Mouse (Mus musculus): ENCODE results near the gene Nagpa. TPM values are rescaled to one million over a fixed set of nuclear protein-coding genes. Genes with fewer than 3 reads are reported as not detected.
"Not testable (repeated sequence)": the region's sequence is repeated elsewhere in the genome, so short reads cannot be mapped to it uniquely, and the experiment has no call there.

Nagpa gene
- 10 to 100 TPM in 1 of 2 experiments, 1 to 10 TPM in 1; 8.4 to 10.0 TPM for total RNA-seq (2021)

DNA sequence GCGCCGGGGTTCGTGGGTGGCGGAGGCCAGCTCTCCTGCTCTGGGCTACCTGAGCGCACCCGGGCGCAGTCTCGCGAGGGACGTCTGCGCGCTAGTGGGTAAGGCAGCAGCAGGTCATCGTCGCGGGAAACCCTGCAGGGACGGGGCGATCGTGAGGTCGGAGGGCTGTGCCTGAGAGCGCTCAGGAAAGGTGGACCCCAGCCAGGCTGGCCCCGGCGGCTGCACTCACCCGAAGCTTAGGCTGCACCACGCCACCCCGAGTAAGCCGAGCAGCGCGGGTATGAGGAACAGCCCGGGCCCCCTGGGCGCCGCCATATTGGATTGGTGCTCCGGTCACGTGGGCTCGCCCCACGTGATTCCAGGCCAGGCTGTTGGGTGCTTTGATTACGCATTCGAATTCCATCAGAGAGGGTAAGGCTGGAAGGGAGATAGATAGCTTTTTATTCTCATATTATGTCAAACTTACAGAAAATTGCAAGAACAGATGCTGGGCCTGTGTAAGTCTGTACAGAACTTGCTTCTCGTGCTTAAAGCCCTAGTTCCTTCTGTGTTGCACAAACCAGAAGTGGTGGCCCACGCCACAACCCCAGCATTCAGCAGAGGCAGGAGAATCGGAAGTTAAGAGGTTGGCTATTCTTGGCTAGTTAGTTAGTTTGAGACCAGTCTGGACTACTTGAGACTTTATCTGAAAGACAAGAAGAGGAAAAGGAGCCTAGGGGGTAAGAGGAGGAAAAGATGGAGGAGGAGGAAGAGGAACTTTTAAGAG is at the start of gene Nagpa:
TSS of gene Nagpa (minus strand) at position 345 of the 766 bp plus-strand sequence.
- peak; percentile 80 to 88 for DNase-seq
- intact Hi-C loops (cut with DNase I): loop anchor here (2.0 to 5.0 kb wide), 3 partner anchors 51 to 263 kb away; partner anchors contain the start of gene Eef2kmt

DNA sequence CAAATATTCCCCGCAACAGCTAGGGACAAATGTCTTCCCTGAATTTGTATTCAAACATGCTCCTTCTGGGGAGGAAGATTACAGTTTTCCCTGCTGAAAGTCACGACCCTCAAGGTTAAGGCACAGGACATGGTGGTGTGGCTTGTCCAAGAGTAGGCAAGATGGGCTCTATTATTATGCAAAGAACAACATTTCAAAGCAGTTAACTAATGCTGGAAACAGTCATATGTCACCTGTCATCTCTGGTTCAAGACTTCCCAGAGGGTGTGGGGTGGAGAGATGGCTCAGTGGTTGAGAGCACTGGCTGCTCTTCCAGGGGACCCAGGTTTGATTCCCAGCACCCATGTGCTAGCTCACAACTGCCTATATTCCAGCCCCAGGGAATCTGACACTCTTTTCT is 48.4 kb upstream of the Nagpa start:
- no peak for DNase-seq
- intact Hi-C loops (cut with DNase I): no loop called here

DNA sequence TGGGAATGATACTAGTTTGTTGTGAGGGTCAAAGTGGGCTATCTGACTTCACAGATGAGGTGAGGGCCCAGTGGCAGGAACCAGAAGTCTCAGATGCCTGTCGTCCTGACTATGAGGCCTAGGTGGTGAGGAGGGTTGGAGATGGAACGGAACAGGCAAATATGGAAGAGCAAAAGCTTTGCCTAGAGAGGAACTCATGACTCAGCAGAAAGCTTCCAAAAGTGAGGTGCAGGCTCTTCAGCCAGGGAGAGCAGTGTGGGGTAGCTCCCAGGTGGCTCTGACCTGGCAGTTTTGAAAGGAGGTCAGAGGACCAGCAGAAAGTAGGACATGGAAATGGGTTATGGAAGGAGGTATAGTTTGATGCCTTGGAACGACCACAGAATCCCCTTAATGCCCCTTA is 47.1 kb upstream of the Nagpa start:
- intact Hi-C loops (cut with DNase I): no loop called here
- no peak for DNase-seq

DNA sequence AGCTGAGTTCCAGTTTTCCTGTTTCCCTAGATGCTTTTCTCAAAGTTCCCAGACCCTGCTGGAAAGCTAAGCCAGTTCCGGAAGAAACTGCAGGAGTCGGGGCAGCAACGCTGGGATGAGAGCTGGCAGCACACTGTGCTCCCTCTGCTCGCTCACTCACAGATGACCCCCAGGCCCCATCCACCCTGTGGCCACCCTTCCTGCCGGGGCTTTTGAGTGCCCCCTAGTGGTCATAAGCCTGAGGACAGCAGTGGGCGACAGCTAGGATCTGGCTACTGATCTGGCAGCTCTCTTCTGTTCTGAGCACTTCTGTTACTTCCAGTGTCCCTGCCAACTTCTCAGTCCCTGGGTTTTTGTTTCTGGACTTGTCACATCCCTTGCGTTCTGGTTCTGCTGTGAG is 40.6 kb upstream of the Nagpa start:
- DNase-seq: peak; percentile 73 to 83
- intact Hi-C loops (cut with DNase I): loop anchor here (1.0 kb wide), 1 partner anchor 42 kb away; no protein-coding TSS in a partner anchor

DNA sequence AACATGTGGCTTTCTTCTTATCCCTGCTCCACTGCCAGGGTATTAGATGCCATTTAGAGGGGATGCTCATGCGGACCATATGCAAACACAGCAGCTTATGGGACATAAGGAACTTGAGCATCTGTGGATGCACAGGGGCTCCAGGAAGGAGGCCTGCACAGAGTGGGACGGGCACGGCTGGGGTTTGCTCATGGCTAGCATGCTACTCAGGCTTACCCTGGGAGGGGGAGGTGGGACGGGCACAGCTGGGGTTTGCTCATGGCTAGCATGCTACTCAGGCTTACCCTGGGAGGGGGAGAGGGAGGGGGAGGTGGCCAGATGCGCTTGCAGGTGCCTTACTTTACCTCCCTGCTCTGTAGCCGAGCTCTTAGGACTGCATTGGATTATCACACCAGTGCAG is 39.1 kb upstream of the Nagpa start:
- DNase-seq: no peak
- intact Hi-C loops (cut with DNase I): no loop called here

DNA sequence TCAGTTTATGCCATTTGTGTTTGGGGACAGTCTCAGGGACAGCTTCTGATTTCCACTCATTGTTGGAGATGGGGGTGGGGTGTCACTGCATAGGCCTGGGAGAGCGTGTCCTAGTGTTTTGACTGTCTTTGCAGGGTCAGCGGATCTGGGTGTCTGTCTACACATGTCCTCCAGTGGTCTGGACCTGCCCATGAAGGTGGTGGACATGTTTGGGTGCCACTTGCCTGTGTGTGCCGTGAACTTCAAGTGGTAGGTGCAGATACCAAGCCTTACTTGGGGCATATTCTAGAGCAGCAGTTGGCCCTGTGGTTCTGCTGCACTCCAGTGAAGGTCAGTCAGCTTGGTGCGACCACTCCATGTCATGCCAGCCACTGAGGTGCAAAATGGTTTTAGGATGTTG is 38.5 kb upstream of the Nagpa start:
- no peak for DNase-seq
- intact Hi-C loops (cut with DNase I): no loop called here

DNA sequence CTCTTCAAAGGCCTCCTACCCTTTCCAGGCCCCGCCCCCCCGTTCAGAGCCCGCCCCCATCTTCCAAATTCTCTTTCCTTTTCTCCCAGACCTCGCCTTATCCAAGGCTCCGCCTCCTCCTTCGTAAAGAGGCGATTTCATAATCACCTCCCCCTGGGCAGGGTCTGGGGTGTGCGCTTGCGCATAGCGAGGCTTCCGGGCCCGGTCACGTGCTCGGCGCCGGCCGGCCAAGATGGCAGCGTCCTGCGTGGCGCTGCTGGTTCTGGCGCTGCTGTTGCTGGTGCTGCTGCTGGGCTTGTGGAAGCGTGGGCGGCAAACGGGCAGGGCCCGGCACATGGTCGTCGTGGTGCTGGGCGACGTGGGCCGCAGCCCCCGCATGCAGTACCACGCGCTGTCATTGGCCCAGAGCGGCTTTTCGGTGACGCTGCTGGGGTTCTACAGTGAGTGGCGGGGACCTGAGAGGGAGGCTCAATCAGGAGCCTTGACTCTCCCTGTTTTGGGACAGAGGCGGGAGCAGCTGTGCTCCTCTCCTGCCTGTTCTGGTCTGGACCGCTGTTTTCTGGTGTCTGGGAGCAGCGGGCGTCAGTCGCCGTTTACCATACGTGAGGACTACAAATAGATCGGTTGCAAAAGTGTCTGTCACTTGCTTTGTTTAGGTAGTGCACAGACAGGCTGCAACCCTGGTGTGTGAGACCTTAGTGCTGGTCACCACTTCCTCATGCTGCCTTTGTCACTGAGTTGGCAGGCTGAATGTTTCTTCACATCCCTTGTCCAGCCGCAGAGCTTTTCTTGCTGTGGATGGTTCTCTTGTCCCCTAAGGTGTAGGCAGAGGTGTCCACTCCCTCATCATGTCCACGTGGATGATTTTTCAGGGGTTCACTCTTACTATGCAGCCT is 29.9 kb upstream of the Nagpa start, which contains the start of gene Alg1:
TSS of gene Alg1 (plus strand) at position 204 of the 896 bp plus-strand sequence.
- intact Hi-C loops (cut with DNase I): loop anchor here (2.0 kb wide), 1 partner anchor 21 kb away; the partner anchor contains the start of gene Eef2kmt
- peak; percentile 95 for DNase-seq

DNA sequence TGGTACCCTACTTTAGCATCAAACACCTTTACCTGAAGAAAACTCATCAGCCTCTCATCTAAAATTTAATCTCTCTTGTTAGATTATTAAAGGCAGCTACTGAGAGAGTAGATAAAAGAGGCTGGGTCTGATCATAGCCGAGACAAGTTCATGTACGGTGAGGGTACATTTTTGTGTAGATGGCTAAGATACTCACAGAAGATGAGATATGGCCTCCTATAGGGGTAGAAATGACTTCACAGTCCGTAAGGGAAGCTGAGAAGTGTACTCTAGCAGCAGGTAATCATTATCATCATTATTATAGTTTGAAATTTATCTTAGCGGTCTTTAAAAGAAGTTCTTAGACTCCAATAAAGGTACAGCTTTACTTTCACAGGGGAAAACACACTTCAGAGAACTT is 29.2 kb upstream of the Nagpa start:
- intact Hi-C loops (cut with DNase I): no loop called here

DNA sequence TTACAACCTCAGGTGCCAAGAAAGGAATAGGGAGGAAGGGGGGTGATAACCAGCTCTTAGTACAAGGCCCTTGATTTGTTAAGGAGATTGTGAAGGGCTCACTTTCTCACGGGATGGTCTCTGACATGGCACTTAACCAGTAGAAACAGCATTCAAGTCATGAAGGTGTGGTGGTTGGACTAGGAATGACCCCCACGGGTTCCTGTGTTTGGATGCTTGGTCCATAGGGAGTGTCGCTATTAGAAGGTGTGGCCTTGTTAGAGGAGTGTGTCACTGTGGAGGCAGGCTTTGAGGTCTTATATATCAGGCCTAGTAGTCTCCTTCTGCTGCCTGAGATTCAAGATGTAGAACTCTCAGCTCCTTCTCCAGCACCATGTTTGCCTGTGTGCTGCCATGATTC is 24.3 kb upstream of the Nagpa start:
- intact Hi-C loops (cut with DNase I); DNase-seq: not testable (repeated sequence)

More for the DNA sequence above, 29.2 kb upstream of the Nagpa start:
- no peak for DNase-seq

DNA sequence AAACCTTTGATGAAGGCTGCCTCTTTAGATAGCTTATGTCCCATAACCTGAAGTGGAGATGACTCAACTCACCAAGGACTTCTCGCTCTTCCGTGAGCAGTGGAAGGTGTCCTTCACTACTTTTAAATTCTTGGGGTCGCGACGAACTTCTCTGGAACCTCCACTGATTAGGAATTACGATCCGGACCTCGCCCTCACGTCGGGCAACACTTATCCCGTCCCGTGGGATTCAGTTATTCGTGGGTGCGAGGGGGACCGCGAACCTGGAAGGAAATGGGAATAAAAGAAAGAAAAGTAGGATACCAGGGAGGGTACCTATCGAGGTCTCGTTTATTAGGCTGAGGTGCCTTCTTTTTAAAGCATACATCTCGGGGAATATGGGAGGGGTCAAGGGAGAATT is 23.7 kb upstream of the Nagpa start:
- DNase-seq; intact Hi-C loops (cut with DNase I): not testable (repeated sequence)

DNA sequence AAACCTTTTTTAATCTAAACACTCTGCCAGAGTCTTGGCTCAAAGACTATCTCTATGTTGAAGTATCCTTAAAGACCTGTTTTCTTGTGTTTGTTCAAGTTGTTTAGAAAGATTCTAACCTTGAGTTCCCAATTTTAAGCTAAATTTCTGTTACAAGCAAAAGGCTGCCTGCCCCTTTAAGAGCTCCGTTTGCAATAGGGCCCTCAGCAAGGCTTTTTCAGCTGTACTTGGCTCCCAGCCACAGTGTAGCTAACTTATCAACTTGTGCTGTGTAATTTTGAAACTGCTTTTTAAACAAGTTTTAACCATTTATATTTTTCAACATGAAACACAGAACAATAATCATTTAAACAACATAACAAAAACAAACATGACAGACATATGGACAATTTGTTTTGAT is 22.7 kb upstream of the Nagpa start:
- intact Hi-C loops (cut with DNase I): not testable (repeated sequence)
- peak; percentile 47 to 48 for DNase-seq

DNA sequence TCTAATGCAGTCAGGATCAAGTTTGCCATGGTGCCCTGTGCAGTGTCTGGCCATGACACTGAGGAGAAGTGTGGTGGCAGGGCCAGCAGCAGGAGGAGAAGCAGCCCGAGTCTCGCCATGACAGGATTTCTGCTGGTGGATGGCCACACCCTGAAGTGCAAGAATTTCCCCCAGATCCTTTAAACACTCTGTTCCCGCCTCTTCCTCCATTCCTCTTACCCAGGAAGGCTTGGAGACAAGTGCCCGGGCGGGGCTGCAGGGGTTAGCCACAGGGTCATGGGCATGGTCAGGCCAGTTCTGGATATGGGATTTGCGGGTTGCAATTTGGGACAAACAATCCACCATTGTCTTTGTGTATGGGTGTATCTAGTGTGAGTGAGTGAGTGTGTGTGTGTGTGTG is 18.3 kb upstream of the Nagpa start, which contains the start of gene AU021092:
TSS of gene AU021092 (minus strand) at position 160 of the 400 bp plus-strand sequence.
- DNase-seq: no peak
- intact Hi-C loops (cut with DNase I): no loop called here

DNA sequence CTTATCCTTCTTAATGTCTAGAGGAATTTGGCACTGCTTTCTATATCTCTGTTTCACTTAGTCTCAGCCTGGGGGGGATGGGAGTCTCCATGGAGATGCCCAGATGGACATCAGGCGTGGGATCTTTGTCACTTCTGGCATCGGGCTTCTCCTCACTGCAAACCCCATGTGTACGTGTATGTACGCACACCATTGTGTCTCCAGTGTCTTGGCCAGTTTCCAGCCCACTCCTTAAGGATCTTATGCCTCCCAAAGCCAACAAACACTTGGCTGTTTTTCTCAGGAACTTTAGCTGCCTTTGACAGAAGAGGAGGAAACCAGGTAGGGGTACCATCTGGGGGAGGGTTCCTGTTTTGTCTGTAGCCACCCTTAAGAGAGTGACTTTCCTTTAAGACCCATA is 17.6 kb upstream of the Nagpa start:
- intact Hi-C loops (cut with DNase I): no loop called here
- DNase-seq: peak in 1 of 2 experiments; percentile 16

DNA sequence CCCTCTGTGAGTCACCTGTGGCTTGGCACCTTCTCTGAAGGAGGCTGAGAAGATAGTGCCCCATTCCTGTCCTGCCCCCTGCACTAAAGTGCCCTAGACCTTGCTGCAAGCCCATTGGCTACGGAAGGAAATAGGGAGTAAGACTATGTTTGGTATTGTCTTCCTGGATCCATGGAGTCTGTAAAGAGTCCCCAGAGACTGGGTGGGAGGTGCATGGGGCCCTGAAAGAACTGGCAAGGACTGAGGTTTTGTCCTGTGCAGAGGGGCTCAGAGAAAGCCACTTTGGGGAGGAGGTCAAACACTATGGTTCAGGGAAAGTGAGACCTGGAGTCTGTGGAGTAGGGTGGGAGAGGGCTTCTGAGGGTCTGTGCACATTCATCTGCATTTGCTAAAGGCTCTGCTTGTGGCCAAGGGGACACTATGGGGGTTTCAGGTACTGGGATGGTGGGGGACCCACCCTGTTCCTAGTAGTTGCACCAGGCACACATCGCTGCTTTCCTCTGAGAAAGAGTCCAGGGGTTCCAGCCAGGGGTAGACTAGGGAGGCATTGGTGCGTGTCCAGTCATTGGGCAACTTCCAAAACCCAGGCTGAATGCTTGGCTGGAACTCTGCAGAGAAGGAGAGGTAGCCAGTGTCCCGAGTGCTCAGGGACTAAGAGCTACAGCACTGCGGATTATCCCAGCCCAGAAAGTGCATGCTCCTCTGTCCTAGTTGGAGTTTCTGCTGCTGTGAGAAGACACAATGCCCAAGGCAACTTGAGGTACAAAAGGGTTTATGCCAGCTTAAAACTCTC is 13.7 kb upstream of the Nagpa start:
- intact Hi-C loops (cut with DNase I): no loop called here
- no peak for DNase-seq

DNA sequence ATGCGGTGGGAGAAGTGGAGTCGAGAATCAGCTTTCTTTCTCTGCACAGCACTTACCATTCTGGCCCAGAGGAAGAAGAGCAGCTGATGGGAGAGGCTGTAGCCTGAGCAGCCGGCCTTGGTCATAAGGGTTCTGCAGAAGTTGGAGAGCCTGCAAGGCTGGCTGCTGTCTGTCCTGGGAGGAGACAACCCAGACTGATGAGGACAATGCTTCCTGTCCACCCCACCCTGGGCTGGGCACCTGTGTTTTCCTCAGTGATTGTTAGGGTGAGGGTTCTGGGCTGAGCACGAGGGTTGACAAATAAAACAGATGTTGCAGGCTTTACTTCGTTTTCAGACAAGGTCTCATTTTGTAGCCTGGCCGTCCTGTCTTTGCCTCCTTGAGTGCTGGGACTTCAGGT is 12.9 kb upstream of the Nagpa start:
- intact Hi-C loops (cut with DNase I): no loop called here
- peak in 1 of 2 experiments; percentile 18 for DNase-seq

DNA sequence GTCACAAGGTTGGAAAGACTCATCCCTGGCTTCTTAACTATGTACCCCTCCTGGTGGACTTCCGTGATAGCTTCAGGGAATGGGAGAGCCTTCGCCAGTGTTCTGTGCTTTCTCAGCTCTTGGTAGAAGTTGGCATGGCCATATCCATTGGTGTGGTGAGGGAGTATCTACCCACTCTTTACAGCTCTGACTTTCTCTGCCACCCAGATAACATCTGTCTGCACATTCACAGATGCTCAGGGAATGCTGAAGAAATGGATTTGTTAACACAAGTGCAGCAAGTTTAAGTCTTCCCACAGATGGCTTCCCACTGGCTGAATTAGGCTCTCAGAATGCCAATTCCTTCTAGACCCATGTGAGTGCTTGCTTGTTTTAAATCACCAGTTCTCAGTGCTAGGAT is 10.3 kb upstream of the Nagpa start:
- no peak for DNase-seq
- intact Hi-C loops (cut with DNase I): no loop called here

DNA sequence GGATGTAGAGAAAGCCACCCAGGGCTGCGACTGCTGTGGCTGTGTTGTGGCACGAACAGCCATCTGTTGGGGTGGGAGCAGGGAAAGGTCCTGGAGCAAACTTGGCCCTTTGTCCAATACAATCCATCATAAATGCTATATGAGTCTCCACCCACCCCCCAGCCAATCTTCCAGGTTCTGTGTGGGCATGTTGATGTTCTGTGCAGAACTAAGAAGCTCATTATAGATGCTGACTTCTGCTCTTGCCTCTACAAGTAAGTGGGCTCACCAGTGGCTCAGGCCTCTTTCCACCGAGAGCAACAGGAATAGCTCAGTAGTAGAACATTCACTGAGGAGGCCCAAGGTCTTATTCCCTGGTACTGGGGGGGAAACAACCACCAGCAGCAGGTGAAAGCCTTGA is 8.3 kb upstream of the Nagpa start:
- intact Hi-C loops (cut with DNase I): no loop called here
- no peak for DNase-seq

DNA sequence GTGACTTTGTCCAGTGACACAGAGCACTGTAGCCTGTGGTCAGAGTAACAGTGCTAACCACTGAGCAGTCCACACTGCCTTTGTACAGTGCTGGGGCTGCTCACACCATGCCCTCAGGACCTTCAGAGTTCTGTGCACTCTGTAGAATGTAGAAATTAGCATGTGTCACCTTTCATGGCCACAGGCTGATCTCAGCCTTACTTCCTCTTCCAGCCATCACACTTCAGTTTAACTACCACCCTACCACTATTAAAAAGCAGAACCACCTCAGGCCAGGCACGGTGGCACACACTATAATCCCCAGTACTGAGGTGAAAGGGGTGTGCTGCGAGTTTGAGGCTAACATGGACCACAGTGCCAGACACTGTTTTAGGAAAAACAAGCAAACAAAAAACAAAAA is 6.6 kb upstream of the Nagpa start:
- intact Hi-C loops (cut with DNase I): no loop called here
- no peak for DNase-seq

DNA sequence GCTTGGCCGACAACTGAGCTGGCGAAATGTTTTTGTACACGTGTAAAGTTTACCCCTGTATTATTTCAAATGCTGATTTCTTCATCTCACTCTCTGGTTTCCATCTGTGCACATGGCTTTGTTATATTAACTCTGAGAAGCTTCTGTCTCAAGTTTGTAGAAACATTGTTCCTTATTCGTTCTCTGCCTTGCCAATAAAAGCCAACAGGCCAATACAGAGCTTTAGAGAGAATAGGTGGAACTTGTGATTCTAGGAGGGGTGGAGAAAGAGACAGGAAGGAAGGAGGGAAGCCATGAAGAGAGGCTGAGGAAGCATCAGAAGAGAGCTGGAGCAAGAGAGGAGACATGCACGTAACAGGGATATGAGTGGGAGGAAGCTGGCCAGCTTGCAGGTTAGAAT is 2.2 kb upstream of the Nagpa start:
- DNase-seq: no peak
- intact Hi-C loops (cut with DNase I): no loop called here

DNA sequence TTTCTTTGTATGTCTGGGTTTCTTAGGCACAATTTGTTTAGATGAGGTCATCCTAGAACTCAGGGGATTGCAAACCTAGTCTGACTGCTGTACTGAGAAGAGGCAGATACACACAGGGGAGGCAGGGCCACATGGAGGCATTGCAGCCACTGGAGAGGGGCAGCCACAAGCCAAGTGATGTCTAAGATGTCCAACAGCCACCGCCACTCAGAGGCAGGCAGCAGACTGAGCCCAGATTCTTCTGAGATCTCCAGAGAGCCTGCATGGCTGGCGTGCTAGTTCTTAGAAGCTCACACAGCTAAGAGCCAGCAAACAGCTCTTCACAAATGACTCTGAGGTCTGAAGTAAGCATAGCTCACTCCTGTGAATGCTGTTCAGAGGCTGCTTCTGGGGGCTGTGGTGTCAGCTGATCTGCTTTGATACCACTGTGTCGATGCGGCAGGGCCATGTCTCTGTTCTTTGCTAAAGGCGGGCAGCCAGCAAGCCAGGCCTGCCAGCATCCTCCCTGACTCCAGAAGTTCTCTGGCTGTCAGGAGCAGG is 1.7 kb upstream of the Nagpa start:
- no peak for DNase-seq
- intact Hi-C loops (cut with DNase I): no loop called here

All from heart, postnatal 10 days (tissue).